Mouse (Mus musculus): ENCODE measurements at regions not wholly inside any gene's neighbourhood (a gene's known extent, or its start where the extent isn't known, plus 50 kb on each side); places are given as distances from the start of the nearest gene placed in this dataset.

DNA sequence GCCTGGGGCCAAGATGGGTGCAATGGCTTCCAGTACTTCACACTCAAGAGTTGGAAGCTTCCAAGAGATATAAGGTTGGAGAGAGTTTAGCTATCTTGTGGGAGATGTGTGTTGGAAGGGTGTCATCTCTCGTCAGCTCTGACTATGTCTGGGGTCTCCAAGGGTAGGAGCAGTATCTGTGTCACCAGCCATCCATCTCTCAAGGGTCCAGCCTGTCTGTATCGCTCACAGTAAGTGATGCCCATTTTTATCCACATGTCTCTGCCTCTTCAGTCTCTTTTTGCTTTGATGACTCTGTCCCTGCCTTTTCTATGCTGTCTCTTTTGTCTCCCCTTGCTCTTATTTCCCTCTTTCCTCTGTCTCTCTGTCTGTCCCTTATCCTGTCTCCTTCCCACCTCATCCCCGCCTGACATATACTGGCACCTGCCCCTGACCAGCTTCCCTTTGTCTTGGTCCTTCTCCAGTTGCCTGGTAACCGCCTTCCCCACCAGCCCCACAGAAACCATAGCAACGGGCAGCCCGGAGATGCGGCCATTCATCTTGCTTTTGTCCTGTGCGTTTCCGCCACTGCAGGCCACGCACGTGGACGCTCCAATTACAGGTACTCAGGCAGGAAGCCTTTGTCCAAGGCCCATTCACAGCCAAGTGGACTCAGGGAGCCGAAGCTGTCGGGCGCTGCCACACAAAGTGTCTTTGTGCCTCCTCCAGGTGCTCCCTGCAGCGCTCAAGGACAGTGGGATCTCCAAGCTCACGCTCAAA lies 217.6 kb upstream of the Srrm4 start:
- TF ChIP-seq CTCF (IDR thresholded peaks at IDR 0.05; ENCODE audit: control insufficient read depth, insufficient read depth, insufficient replicate concordance, low read depth, low read length) (no peak), POLR2A (IDR thresholded peaks at IDR 0.05; ENCODE audit: control insufficient read depth, low read depth, low read length) (no peak)

Measured in testis, adult 2 months (tissue).